Mouse (Mus musculus) forebrain, embryonic 14.5 days (tissue): ENCODE results near the gene Prickle2. TPM values are rescaled to one million over a fixed set of nuclear protein-coding genes. Genes with fewer than 3 reads are reported as not detected.
A peak's percentile ranks its signal among the peaks of the same experiment; 100 is the strongest.

Experiments used
- ATAC-seq: fragments of 200-750 bp; cut with Nextera tagmentation; 2 replicates; pipeline ENCODE4 v1.8.0; 2017; ENCODE audit warnings: mild to moderate bottlenecking, moderate library complexity
- DNase-seq: peaks from one replicate; pipeline ENCODE4 v3.0.0-alpha.2; 2015; ENCODE audit warnings: low spot score
- H3K27ac ChIP-seq: fragments of 300-500 bp; sonication (generic); 2 replicates; pipeline ENCODE4 v1.5.1; 2014; ENCODE audit warnings: low read depth, mild to moderate bottlenecking, control low read depth, low read length, moderate library complexity
- H3K27me3 ChIP-seq: fragments of 300-500 bp; sonication (generic); replicated peaks from 2 replicates; pipeline ENCODE4 v1.6.1; 2014; ENCODE audit warnings: low read length, control low read depth, mixed read lengths; ENCODE audit not compliant: control insufficient read depth, insufficient read depth
- H3K36me3 ChIP-seq: fragments of 300-500 bp; sonication (generic); 2 replicates; pipeline ENCODE4 v1.6.1; 2014; ENCODE audit warnings: low read length, control low read depth; ENCODE audit not compliant: control insufficient read depth, insufficient read depth
- H3K4me1 ChIP-seq: fragments of 300-500 bp; sonication (generic); 2 replicates; pipeline ENCODE4 v1.6.1; 2014; ENCODE audit warnings: antibody characterized with exemption, low read length, control low read depth; ENCODE audit not compliant: control insufficient read depth, insufficient read depth
- H3K4me2 ChIP-seq: fragments of 300-500 bp; sonication (generic); 2 replicates; pipeline ENCODE4 v1.6.1; 2014; ENCODE audit warnings: mild to moderate bottlenecking, control low read depth, low read length
- H3K4me3 ChIP-seq: fragments of 300-500 bp; sonication (generic); 2 replicates; pipeline ENCODE4 v1.5.1; 2014; ENCODE audit warnings: low read depth, low read length, control low read depth
- H3K9ac ChIP-seq: fragments of 300-500 bp; sonication (generic); 2 replicates; pipeline ENCODE4 v1.6.1; 2014; ENCODE audit warnings: mild to moderate bottlenecking, low read length, control low read depth, moderate library complexity
- H3K9me3 ChIP-seq: fragments of 300-500 bp; sonication (generic); replicated peaks from 2 replicates; pipeline ENCODE4 v1.6.1; 2016; ENCODE audit warnings: low read length, control low read depth, mixed read lengths; ENCODE audit not compliant: control insufficient read depth
- WGBS: fragments of 180-500 bp; shearing (Covaris S2); extraction: QIAGEN DNeasy Blood & Tissue Kit; methylation state at CpG from one replicate; pipeline ENCODE4 v1.1.7; 2014; 5-methylcytosine and 5-hydroxymethylcytosine counted together
- polyA plus RNA-seq: library from polyadenylated mRNA; unstranded; fragments of >200 nt; fragmentation: Nextera tagmentation; extraction: Ambion mirVana; gene quantifications from 2 replicates; pipeline ENCODE4 v1.2.1, GENCODE M21; 2014

Prickle2 gene
- polyA plus RNA-seq, 1 experiment from 2014 or later = 5.5 TPM

DNA sequence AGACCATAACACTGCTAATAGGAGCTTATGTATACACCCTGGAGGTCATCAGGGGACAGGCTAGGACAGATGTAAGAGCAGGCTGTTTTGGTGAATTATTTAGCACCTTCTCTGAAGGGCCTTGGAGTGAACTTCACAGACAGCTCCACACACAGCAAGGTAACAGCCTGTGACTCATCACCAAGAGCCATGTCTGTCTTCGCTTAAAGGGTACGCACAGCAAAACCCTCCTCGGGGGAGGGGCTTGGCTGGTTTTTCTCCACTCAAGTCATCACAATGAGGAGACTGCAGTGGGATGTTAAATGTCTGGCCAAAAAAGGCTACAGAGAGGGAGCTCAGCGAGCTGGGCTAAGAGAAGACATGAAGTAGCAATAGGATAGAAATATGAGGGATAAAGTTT lies 206.5 kb downstream of the Prickle2 start:
- H3K4me3 ChIP-seq = no peak overlapping the region
- ATAC-seq (no peak), DNase-seq (no peak)
- no peak overlapping the region for H3K27ac ChIP-seq
- H3K4me1 ChIP-seq = no peaks in the 10 kb centered on the region
- H3K9ac ChIP-seq = no peak overlapping the region
- H3K27me3 ChIP-seq = no peaks in the 10 kb centered on the region
- WGBS = 83% methylated on average over 4 of the region's 4 CpGs
- no peaks in the 10 kb centered on the region for H3K36me3 ChIP-seq
- no peaks in the 10 kb centered on the region for H3K9me3 ChIP-seq
- no peak overlapping the region for H3K4me2 ChIP-seq

DNA sequence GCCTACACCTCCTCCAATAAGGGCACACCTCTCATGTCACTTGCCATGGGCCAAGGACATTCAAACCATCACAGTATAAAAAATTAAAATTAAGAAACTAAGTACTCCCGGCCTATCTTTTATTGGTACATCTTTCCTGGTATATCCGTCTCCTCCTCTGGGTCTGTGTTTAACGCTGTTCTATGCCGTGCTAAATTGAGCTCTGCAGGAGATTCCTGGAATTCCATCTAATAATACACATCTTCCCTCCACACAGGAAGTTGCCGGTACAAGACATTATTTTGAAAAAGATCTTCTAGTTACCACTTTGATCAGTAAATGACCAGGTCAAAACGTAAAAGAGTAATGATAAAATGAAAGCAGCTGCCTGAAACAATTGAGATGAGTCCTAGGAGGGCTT lies 207.4 kb downstream of the Prickle2 start:
- no peak overlapping the region for H3K4me2 ChIP-seq
- DNase-seq = no peak
- no peak overlapping the region for H3K4me3 ChIP-seq
- no peak for ATAC-seq
- no peaks in the 10 kb centered on the region for H3K36me3 ChIP-seq
- no peak overlapping the region for H3K9ac ChIP-seq
- no peak overlapping the region for H3K27ac ChIP-seq
- H3K9me3 ChIP-seq = no peaks in the 10 kb centered on the region
- 76% methylated on average over 6 of the region's 6 CpGs for WGBS
- H3K27me3 ChIP-seq = no peaks in the 10 kb centered on the region
- no peaks in the 10 kb centered on the region for H3K4me1 ChIP-seq

- no peak for ATAC-seq
- no peaks in the 10 kb centered on the region for H3K36me3 ChIP-seq
- WGBS = 80% methylated on average over 4 of the region's 4 CpGs
- H3K27ac ChIP-seq = no peak overlapping the region
- no peak overlapping the region for H3K4me2 ChIP-seq
- no peak overlapping the region for H3K4me3 ChIP-seq
- no peaks in the 10 kb centered on the region for H3K27me3 ChIP-seq
- H3K9ac ChIP-seq = no peak overlapping the region
- no peaks in the 10 kb centered on the region for H3K9me3 ChIP-seq
- no peaks in the 10 kb centered on the region for H3K4me1 ChIP-seq
- DNase-seq = no peak
These were observed 208.7 kb downstream of the Prickle2 start for GRCm38 (mm10) chr6:92497279-92497678.

GRCm38 (mm10) chr6:92495500-92495899 lies 210.5 kb downstream of the Prickle2 start:
- DNase-seq (no peak), ATAC-seq (no peak)
- no peaks in the 10 kb centered on the region for H3K9me3 ChIP-seq
- H3K4me1 ChIP-seq = no peaks in the 10 kb centered on the region
- no peaks in the 10 kb centered on the region for H3K27me3 ChIP-seq
- H3K36me3 ChIP-seq = no peaks in the 10 kb centered on the region
- H3K9ac ChIP-seq = no peak overlapping the region
- H3K4me3 ChIP-seq = no peak overlapping the region
- no peak overlapping the region for H3K27ac ChIP-seq
- WGBS = 61% methylated on average over 3 of the region's 3 CpGs
- no peak overlapping the region for H3K4me2 ChIP-seq

GRCm38 (mm10) chr6:92481690-92481956 lies 224.3 kb downstream of the Prickle2 start:
- H3K27me3 ChIP-seq = no peaks in the 10 kb centered on the region
- peak overlapping the region; percentile 63; the same call in 1 of the 2 replicates for H3K9ac ChIP-seq
- peak overlapping the region; percentile 41; the same call in 1 of the 2 replicates for H3K4me3 ChIP-seq
- H3K36me3 ChIP-seq = no peaks in the 10 kb centered on the region
- 0 out of 2 replicates have a peak overlapping the region, but pooled peaks have one; percentile 72 for H3K27ac ChIP-seq
- H3K4me2 ChIP-seq = peak overlapping the region; percentile 63
- ATAC-seq = no peak
- H3K4me1 ChIP-seq = peaks cover 18% of the 10 kb centered on the region
- no peak for DNase-seq
- H3K9me3 ChIP-seq = no peaks in the 10 kb centered on the region
- WGBS = 12% methylated on average over 1 of the region's 1 CpGs

DNA sequence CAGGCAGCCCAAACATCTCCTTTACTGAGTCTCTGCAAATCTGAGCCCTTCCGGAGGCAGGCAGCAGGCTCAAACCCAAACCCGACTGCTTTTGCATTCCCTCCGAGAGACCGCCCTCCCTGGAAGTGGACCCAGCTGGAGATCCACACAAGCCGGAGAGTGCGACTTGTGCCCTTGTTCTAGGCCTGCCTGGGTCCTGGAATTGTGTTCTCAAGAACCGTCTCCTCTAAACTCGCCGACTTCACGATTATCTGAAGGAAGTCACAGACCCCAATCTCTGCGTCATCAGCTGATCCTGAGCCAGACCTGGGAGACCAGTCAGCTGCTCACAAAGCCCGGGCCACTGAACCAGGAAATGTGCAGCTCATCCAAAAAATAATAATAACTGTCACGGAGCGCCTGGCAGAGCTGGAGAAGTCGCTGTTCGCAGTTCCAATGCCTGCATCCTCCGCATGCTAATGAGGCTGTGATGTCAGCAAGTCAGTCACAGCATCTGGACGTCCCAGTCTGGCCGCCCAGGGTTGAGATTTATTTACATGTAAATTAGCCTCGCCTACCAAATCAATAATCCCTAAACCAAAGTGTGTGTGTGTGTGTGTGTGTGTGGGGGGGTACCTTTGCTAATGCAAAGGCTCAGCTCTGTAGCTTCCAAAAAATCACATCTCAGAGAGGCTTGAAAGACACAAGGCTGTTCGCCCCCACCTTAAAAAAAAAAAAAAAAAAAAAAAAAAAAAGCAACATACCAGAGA lies 224.8 kb downstream of the Prickle2 start:
- peak; percentile 87 for DNase-seq
- Histone ChIP-seq H3K9me3 (no peaks in the 10 kb centered on the region), H3K36me3 (no peaks in the 10 kb centered on the region), H3K27ac (peak overlapping the region; percentile 72), H3K4me2 (peak overlapping the region; percentile 63), H3K9ac (peak overlapping the region; percentile 63), H3K4me3 (peak overlapping the region; percentile 41), H3K27me3 (no peaks in the 10 kb centered on the region), H3K4me1 (peaks cover 18% of the 10 kb centered on the region)
- ATAC-seq = peak; percentile 91
- 0% methylated on average over 21 of the region's 21 CpGs for WGBS

DNA sequence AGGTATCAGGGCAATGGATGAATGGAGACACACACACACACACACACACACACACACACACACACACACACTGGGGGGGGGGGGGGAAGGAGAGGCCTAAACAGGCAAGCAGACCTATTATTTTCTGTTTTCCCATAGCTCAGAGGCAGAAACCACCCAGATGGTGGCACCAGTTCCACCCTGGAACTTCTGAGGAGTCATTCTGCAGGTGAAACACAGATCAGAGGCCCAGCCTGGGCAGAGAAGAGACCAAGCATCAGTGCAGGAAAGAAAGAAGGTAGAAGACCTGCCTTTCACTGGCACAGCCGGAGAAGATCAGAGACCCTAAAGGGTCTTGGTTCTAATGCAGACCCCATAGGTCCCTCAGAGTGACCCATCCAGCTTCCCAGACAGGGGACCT lies 227.3 kb downstream of the Prickle2 start:
- H3K27me3 ChIP-seq = no peaks in the 10 kb centered on the region

GRCm38 (mm10) chr6:92477621-92478020 lies 228.3 kb downstream of the Prickle2 start:
- 86% methylated on average over 2 of the region's 2 CpGs for WGBS
- peaks cover 18% of the 10 kb centered on the region for H3K4me1 ChIP-seq
- H3K4me3 ChIP-seq = no peak overlapping the region
- ATAC-seq (no peak), DNase-seq (peak; percentile 68)
- no peak overlapping the region for H3K9ac ChIP-seq
- no peaks in the 10 kb centered on the region for H3K9me3 ChIP-seq
- no peaks in the 10 kb centered on the region for H3K27me3 ChIP-seq
- no peak overlapping the region for H3K27ac ChIP-seq
- H3K4me2 ChIP-seq = no peak overlapping the region
- H3K36me3 ChIP-seq = no peaks in the 10 kb centered on the region

More for the DNA sequence above, 227.3 kb downstream of the Prickle2 start:
- Histone ChIP-seq H3K4me2 (peak overlapping the region; percentile 63), H3K4me1 (peaks cover 18% of the 10 kb centered on the region), H3K9me3 (no peaks in the 10 kb centered on the region), H3K4me3 (no peak overlapping the region), H3K36me3 (no peaks in the 10 kb centered on the region), H3K27ac (no peak overlapping the region), H3K9ac (no peak overlapping the region; the same call in 1 of the 2 replicates)
- ATAC-seq = no peak
- 90% methylated on average over 1 of the region's 1 CpGs for WGBS
- DNase-seq = no peak

- Histone ChIP-seq H3K36me3 (no peaks in the 10 kb centered on the region), H3K27me3 (no peaks in the 10 kb centered on the region), H3K4me2 (no peak overlapping the region), H3K4me1 (0 out of 2 replicates have a peak, but pooled peaks cover 2% of the 10 kb centered on the region), H3K27ac (no peak overlapping the region), H3K9ac (no peak overlapping the region), H3K4me3 (no peak overlapping the region), H3K9me3 (no peaks in the 10 kb centered on the region)
- DNase-seq (no peak), ATAC-seq (no peak)
- WGBS = 82% methylated on average over 4 of the region's 4 CpGs
These were observed 236.5 kb downstream of the Prickle2 start for GRCm38 (mm10) chr6:92469456-92469855.
